Mouse (Mus musculus): ENCODE results near the gene Ulk3.

DNA sequence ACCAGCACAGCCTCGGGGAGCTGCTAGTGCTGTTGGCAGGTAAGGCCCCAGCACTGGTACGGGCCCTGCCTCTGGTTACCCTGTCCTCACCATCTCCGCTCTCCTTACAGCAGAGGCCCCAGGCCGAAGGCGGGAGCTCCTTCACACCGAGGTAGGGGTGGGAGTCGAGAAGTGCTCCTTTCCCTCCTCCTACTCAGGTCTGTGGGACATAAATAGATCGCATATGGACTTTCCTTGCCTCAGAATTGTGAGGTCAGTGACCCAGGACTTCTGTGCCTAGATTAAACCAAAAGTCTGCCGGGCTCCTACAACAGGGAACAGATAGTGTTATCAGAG, 4.9 kb downstream of the Ulk3 start:
- TF ChIP-seq ZC3H11A (IDR thresholded peaks at IDR 0.05; ENCODE audit: borderline replicate concordance, low read depth, low read length) = no peak
- no peak for TF ChIP-seq MAFK (IDR thresholded peaks at IDR 0.05; ENCODE audit: insufficient read depth, low read depth, low read length)
- TF ChIP-seq HCFC1 (IDR thresholded peaks at IDR 0.05; ENCODE audit: borderline replicate concordance, insufficient read depth, low read length) = no peak
- TF ChIP-seq CHD2 (IDR thresholded peaks at IDR 0.05; ENCODE audit: low read depth, low read length) = no peak
- no peak for TF ChIP-seq ZNF384 (IDR thresholded peaks at IDR 0.05; ENCODE audit: low read depth, low read length)
